ENCODE assay signal across 11 mouse cellular contexts in the genomic region with DNA sequence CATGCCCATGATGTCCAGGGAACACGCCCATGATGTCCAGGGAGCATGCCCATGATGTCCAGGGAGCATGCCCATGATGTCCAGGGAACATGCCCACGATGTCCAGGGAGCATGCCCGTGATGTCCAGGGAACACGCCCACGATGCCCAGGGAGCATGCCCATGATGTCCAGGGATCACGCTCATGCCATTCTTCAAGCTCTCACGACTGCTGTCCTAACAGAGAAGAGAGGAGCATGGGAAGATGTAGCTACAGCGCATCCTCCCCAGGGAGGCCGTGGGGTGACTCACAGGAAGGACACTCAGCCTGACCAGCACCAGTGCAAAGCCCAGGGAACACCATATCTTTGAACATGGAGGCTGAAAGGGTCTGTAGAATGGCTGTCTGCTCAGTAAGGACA.
"Had no signal": no experiment of that assay in that cellular context is flagged by ENCODE, and none has a peak within 500 bp of the region (broad histone marks: within the 10 kb centered on the region; RNA-seq: fewer than 3 reads in every experiment).

No protein-coding gene starts in this region.

- H3K27ac ChIP-seq: layer of hippocampus, adult 2 months; limb, embryonic 12.5 days; liver, embryonic 13.5 days; lung, embryonic 15.5 days; midbrain, embryonic 12.5 days had no signal

- H3K36me3 ChIP-seq: limb, embryonic 12.5 days; liver, embryonic 13.5 days; lung, embryonic 15.5 days; midbrain, embryonic 12.5 days had no signal

- H3K4me1 ChIP-seq: liver, embryonic 13.5 days; lung, embryonic 15.5 days had no signal

- H3K4me2 ChIP-seq: limb, embryonic 12.5 days; liver, embryonic 13.5 days; lung, embryonic 15.5 days; midbrain, embryonic 12.5 days had no signal

- H3K9me3 ChIP-seq: limb, embryonic 12.5 days; liver, embryonic 13.5 days; lung, embryonic 15.5 days; midbrain, embryonic 12.5 days had no signal

- H3K27me3 ChIP-seq: limb, embryonic 12.5 days; liver, embryonic 13.5 days; lung, embryonic 15.5 days; midbrain, embryonic 12.5 days had no signal

- ATAC-seq: liver, postnatal 0 days; midbrain, embryonic 16.5 days had no signal

- H3K9ac ChIP-seq: limb, embryonic 12.5 days; liver, embryonic 13.5 days; liver, postnatal 0 days; lung, embryonic 15.5 days; midbrain, embryonic 12.5 days had no signal

- DNase-seq: liver; liver, embryonic 13.5 days; liver, postnatal 0 days; lung, postnatal 14 days; right cerebral cortex, postnatal 14 days; thymus, postnatal 4 days had no signal

- H3K4me3 ChIP-seq: layer of hippocampus, adult 2 months; limb, embryonic 12.5 days; liver, embryonic 13.5 days; lung, embryonic 15.5 days; midbrain, embryonic 12.5 days had no signal
